Mouse (Mus musculus) gastrocnemius, postnatal 25 days (tissue): Measurements from ENCODE around the gene Map3k7cl. TPM values are rescaled to one million over a fixed set of nuclear protein-coding genes. Genes with fewer than 3 reads are reported as not detected.

ENCODE experiments used
- DNase-seq: peaks from one replicate; pipeline ENCODE4 v3.0.0; 2022
- total RNA-seq, 2 experiments: library from RNA; stranded (reverse); gene quantifications; 1 replicate in 1 of 2; 2 replicates in 1 of 2; pipeline ENCODE4 v1.2.3; 2021

The Map3k7cl gene
- total RNA-seq, 2 experiments from 2014 or later, result 11.5 to 17.4 TPM

DNA sequence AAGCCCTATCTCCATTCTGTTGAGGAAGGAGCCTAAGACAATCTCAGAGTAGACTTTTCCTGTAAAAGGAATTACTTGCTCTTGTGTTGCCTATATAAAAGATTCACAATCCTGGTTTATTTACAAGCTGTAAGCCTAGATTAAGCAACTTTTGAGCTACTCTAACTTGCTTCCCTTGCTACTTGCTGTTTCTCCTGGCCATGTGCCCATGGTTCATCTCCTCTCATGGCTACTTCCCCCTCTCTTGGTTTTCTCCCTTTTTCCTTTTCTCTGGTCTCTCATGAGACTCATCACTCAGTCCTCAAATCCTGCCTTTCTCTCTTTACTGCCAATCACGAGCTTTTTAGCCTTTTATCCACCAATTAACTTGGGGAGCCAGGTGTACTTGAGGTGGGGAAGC is 85.0 kb downstream of the Map3k7cl start:
- no peak for DNase-seq

DNA sequence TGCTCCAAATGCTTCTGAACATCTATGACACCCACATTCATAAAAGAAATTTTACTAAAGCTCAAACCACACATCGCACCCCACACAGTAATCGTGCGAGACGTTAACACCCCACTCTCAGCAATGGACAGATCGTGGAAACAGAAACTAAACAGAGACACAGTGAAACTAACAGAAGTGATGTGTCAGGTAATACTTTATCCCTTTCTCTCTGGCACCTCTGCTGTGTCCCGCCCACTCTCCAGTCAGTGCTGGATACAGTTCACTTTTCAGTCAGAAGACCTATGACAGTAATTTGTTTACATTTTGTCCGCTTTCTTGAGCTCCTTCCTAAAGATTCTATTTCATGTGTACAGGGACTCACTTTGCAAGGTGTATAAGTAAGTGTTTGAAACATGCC is 89.1 kb downstream of the Map3k7cl start:
- no peak for DNase-seq

DNA sequence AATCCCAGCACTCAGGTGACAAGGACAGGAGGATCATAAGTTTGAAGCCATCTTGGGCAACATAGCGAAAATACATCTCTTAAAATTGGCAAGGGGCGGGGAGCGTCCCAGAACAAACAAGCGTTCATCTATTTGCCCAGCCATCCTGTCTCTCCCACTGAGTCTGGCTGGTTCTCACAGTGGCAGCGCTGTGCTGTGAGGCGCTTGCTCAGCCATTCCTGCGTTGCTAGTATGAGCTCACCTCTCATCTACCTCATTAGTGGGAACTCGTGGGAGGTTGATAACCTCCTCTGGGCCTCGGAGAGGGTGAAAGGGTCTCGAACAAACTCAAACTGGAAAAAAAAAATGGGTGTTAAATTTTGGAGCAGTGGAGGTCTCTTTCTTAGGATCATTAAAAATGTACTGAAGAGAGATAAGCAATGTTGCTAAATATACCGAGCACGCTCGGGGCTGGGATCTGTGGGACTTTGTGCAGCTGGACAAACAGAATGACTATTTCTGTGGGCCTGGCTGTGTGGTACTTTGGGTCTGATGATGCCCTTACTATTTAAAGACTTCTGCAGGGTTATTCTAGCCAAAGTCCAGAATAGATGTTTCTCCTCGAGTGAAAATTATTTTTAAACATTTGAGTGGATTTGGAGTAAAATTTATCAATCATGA is 91.1 kb downstream of the Map3k7cl start:
- no peak for DNase-seq

Other genes starting within 250 kb of the Map3k7cl start
- 1 to 10 TPM; 6.6 to 7.1 TPM for gene N6amt1, start 199.1 kb upstream of the Map3k7cl start, total RNA-seq
- 10 to 100 TPM; 21.2 to 23.0 TPM for gene Ltn1, start 120.7 kb upstream of the Map3k7cl start, total RNA-seq
- gene Rwdd2b, start 112.8 kb upstream of the Map3k7cl start, total RNA-seq, result 1 to 10 TPM; 3.6 to 3.9 TPM
- gene Usp16, start 98.6 kb upstream of the Map3k7cl start, total RNA-seq, result 10 to 100 TPM; 38.3 to 47.5 TPM
- gene Cct8, start 57.5 kb upstream of the Map3k7cl start, total RNA-seq, result 100 to 1,000 TPM; 111 to 117 TPM
- gene Bach1, start 145.6 kb downstream of the Map3k7cl start, total RNA-seq, result 10 to 100 TPM; 13.8 to 18.0 TPM